Mouse (Mus musculus) heart, postnatal 14 days (tissue): ENCODE measurements around the gene Olfr1502. TPM values are rescaled to one million over a fixed set of nuclear protein-coding genes. Genes with fewer than 3 reads are reported as not detected.
"Not testable (repeated sequence)": the region's sequence is repeated elsewhere in the genome, so short reads cannot be mapped to it uniquely, and the experiment has no call there.

Experiments used
- DNase-seq, 2 experiments: peaks; one replicate each; pipeline ENCODE4 v3.0.0; 2021 to 2022
- intact Hi-C: fragments of 180-260 bp; cut with DNase I; formaldehyde crosslinking; loops from one replicate; pipeline ENCODE4 v1.15.1; 2025
- long read RNA-seq, 2 experiments: library from polyadenylated mRNA; stranded (forward); transcript quantifications; one replicate each; pipeline ENCODE4 v2.0.0; 2021
- total RNA-seq, 2 experiments: library from RNA; stranded (reverse); gene quantifications; 2 replicates each; pipeline ENCODE4 v1.2.3; 2021

The Olfr1502 gene
- total RNA-seq, result not detected
- long read RNA-seq, experiment 1, result 0 reads
- long read RNA-seq, experiment 2, result 0 reads

DNA sequence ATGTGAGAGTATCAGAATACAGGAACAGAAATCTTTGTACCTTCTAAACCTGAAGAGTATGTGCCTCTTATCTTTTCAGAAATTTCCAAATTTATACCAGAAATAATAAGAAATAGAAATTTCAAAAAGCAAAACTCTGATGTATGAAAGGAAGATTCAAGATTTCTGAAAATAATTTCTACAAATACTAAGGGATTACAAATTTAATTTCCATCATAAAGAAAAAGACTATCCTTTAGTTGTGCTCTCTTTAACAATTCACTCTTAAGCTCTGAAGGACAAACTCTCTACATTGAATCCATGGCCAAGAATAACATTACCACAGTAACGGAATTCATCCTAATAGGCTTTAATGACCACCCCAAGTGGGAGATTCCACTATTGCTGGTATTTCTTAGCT, at the start of gene Olfr1502:
Gene Olfr1502 (plus strand): TSS at position 301 of the 400 bp plus-strand sequence.
- intact Hi-C loops, result no loop called here
- DNase-seq, result no peak

DNA sequence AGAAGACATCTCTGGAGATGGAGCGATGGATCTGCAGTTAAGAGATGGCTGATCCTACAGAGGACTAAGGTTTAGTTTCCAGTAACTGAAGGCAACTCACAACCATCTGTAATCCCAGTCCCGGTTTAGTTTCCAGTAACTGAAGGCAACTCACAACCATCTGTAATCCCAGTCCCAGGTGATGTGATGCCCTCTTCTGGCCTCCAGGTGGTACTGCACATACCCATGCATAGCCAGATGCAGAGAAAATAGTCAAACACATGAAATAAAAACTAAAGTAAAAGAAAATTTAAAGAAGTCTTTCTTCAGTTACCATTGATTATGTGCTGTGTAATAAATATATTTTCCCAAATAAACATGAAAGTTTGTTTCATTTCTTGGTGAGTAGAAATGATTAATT, 48.8 kb upstream of the Olfr1502 start:
- no peak for DNase-seq
- intact Hi-C loops, result no loop called here

GRCm38 (mm10) chr19:13818827-13819226, 42.8 kb upstream of the Olfr1502 start:
- no peak for DNase-seq
- intact Hi-C loops, result no loop called here

- no peak for DNase-seq
- intact Hi-C loops, result no loop called here
Measured at GRCm38 (mm10) chr19:13819347-13819746, 42.2 kb upstream of the Olfr1502 start, which contains the start of gene Olfr1499. Gene Olfr1499, minus strand, starts transcription at chr19:13819447.

GRCm38 (mm10) chr19:13820847-13821246, 40.7 kb upstream of the Olfr1502 start:
- intact Hi-C loops, result no loop called here
- DNase-seq, result no peak

DNA sequence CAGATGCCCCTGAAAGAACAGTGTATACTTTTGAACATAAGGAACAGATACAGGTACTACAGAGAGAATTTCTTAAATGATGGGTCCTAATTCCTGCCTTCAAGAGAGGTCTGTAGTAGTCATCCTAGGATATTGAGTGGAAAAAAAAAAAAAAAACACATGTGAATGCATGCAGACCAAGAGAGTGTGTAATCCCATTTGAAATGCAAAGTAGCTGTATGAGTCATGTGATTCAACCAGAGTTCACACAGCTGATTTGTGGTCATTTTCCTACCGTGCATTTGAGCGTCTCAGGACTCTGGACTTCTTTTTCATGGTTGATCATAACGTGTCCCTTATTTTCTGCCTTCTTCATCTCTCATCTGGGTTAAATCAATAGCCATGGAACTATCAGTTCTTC, 33.1 kb upstream of the Olfr1502 start:
- DNase-seq, result no peak
- intact Hi-C loops, result no loop called here

GRCm38 (mm10) chr19:13830388-13830787, 31.2 kb upstream of the Olfr1502 start, which contains the start of gene Olfr1500:
Gene Olfr1500, minus strand, starts transcription at chr19:13830488.
- DNase-seq, result no peak
- intact Hi-C loops, result no loop called here

DNA sequence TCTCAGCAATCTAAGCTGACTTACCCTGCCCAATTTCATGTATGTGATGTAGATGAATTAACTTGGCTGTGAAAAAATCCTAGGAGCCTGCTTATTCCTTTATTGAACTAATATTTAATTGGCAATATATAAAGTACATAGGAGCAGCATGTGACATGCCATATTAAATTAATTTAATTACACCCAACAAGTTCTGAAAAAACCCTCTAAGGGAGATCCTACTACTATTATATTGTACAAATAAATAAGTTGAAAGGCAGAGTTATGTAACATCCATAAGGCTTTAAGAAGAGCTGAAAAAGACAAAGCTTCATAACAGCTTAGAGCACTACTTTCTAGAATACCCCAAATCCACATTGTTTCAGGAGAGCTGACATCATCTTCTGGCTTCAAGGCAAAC, 11.0 kb upstream of the Olfr1502 start, which contains the start of gene Olfr1501:
Gene Olfr1501 (minus strand): TSS at position 101 of the 400 bp plus-strand sequence.
- DNase-seq, intact Hi-C loops: not testable (repeated sequence)

DNA sequence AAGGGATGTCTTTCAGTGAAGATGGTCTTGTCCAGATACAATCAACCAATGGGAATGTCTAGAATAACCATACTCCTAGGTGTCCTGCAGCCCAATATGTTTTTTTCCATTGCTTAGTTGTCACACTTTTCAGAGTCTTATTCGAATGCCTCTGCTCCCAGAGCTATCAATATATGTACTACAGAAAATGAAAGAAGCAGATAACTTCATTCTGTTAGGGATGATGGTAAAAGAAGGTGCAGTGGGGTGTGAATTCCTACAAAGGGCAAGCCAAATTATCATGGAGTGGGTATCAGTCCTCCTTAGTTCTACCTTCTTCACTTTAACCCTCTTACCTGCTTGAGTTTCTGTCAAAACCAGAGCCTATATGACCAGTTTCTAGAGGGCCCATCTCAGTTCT, 36.2 kb downstream of the Olfr1502 start, which contains the start of gene Olfr1504:
Gene Olfr1504 (minus strand): TSS at position 101 of the 400 bp plus-strand sequence.
- intact Hi-C loops, result no loop called here
- no peak for DNase-seq

Other genes starting within 250 kb of the Olfr1502 start
- not detected for gene Olfr1487, start 244.4 kb upstream of the Olfr1502 start, total RNA-seq
- not detected for gene Olfr1489, start 230.2 kb upstream of the Olfr1502 start, total RNA-seq
- not detected for gene Olfr1490, start 210.7 kb upstream of the Olfr1502 start, total RNA-seq
- gene Olfr1491, start 164.5 kb upstream of the Olfr1502 start, total RNA-seq, result not detected
- not detected for gene Olfr1493-ps1, start 138.5 kb upstream of the Olfr1502 start, total RNA-seq
- not detected for gene Olfr1494, start 122.1 kb upstream of the Olfr1502 start, total RNA-seq
- not detected for gene Olfr1495, start 97.2 kb upstream of the Olfr1502 start, total RNA-seq
- not detected for gene Olfr1496, start 83.9 kb upstream of the Olfr1502 start, total RNA-seq
- not detected for gene Olfr1497, start 63.6 kb upstream of the Olfr1502 start, total RNA-seq
- gene Olfr1499, start 42.3 kb upstream of the Olfr1502 start, total RNA-seq, result not detected
- gene Olfr1500, start 31.3 kb upstream of the Olfr1502 start, total RNA-seq, result not detected
- gene Olfr1501, start 11.1 kb upstream of the Olfr1502 start, total RNA-seq, result not detected
- not detected for gene Olfr1504, start 36.1 kb downstream of the Olfr1502 start, total RNA-seq
- not detected for gene Olfr1505, start 51.7 kb downstream of the Olfr1502 start, total RNA-seq